Mouse (Mus musculus) lung, embryonic 15.5 days (tissue): ENCODE results near the gene Olfr1369-ps1. TPM values are rescaled to one million over a fixed set of nuclear protein-coding genes. Genes with fewer than 3 reads are reported as not detected.

ENCODE experiments used
- ATAC-seq: fragments of 200-750 bp; cut with Nextera tagmentation; 2 replicates; pipeline ENCODE4 v1.8.0; 2017; ENCODE audit warnings: moderate number of reproducible peaks, borderline replicate concordance; ENCODE audit not compliant: low FRiP score, low TSS enrichment; ENCODE audit errors: extremely low read depth
- H3K27ac ChIP-seq: fragments of 300-500 bp; sonication (generic); 2 replicates; pipeline ENCODE4 v1.5.1; 2015; ENCODE audit warnings: moderate library complexity, mild to moderate bottlenecking, inconsistent platforms
- H3K27me3 ChIP-seq: fragments of 300-500 bp; sonication (generic); 2 replicates; pipeline ENCODE4 v1.6.1; 2015; ENCODE audit warnings: inconsistent platforms
- H3K36me3 ChIP-seq: fragments of 300-500 bp; sonication (generic); 2 replicates; pipeline ENCODE4 v1.6.1; 2015; ENCODE audit warnings: inconsistent platforms
- H3K4me1 ChIP-seq: fragments of 300-500 bp; sonication (generic); 2 replicates; pipeline ENCODE4 v1.6.1; 2015; ENCODE audit warnings: inconsistent platforms
- H3K4me2 ChIP-seq: fragments of 300-500 bp; sonication (generic); 2 replicates; pipeline ENCODE4 v1.6.1; 2015; ENCODE audit warnings: inconsistent platforms, mild to moderate bottlenecking, moderate library complexity
- H3K4me3 ChIP-seq: fragments of 300-500 bp; sonication (generic); 2 replicates; pipeline ENCODE4 v1.5.1; 2015; ENCODE audit warnings: mild to moderate bottlenecking, inconsistent platforms
- H3K9ac ChIP-seq: fragments of 300-500 bp; sonication (generic); 2 replicates; pipeline ENCODE4 v1.6.1; 2015; ENCODE audit warnings: inconsistent platforms
- H3K9me3 ChIP-seq: fragments of 300-500 bp; sonication (generic); 2 replicates; pipeline ENCODE4 v1.6.1; 2016; ENCODE audit warnings: inconsistent platforms
- WGBS: fragments of 180-500 bp; shearing (Covaris S2); methylation state at CpG from one replicate; pipeline ENCODE4 v1.1.7; 2015; 5-methylcytosine and 5-hydroxymethylcytosine counted together
- polyA plus RNA-seq: library from polyadenylated mRNA; unstranded; fragments of >200 nt; fragmentation: Nextera tagmentation; extraction: Ambion mirVana; gene quantifications from 2 replicates; pipeline ENCODE4 v1.2.1, GENCODE M21; 2015

Gene Olfr1369-ps1
- polyA plus RNA-seq, 1 experiment from 2014 or later, result not detected

DNA sequence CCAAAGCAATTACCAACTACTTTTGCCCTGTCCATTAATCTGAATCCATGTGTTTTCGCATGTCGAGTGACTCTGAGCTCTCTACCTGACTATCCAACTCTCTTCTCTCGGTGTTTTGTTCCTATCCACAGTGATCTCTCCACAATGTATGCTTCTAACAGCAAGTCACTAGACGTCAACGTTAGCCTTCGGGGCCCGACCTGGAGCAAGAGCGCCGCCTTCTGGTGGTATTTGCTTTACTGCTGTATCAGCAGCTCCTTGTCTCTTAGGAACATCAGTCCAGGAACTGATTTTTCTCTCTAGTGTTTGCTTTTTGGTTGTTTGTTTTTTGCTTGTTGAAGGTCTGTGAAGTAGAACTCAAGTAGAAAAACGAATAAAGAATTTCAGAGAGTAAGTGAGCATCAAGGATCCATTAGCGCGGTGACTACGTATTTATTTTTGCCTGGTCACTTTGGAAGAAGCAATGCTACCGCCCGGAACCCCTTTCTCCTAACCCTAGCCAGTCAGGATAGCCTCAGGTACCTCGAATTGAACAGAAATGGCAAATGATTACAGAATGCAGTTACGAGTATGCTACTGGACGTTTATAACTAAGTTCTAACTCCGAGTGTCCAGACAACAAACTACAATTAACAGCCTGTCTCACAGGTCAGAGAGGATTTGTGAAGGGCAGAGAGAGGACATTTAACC lies 47.6 kb downstream of the Olfr1369-ps1 start:
- ATAC-seq, result peak; percentile 67; the same call in 1 of the 2 replicates
- under 1% methylated on average over 19 of the region's 19 CpGs for WGBS
- H3K27ac ChIP-seq, result no peak overlapping the region

DNA sequence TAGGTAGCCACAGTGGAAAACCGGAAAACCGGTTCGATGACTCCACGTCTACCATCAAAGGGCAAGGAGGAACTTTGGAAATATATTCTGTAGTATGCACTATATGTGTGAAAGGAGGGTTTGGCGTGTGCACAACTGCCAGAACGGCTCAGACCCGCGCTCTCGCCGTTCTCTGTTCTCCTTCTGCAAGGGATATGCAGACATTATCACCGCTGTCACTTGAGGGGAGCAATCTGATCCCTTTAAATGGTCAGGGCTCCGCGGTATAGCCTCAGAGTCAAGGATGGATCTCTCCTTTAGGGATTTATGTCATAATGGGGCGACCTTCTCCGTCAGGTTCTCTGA lies 48.2 kb downstream of the Olfr1369-ps1 start:
- under 1% methylated on average over 15 of the region's 15 CpGs for WGBS
- H3K36me3 ChIP-seq, result no peaks in the 10 kb centered on the region
- 0 out of 2 replicates have a peak, but pooled peaks cover 4% of the 10 kb centered on the region for H3K4me1 ChIP-seq
- H3K27me3 ChIP-seq, result no peaks in the 10 kb centered on the region
- peak overlapping the region; percentile 59 for H3K4me3 ChIP-seq
- H3K27ac ChIP-seq, result no peak overlapping the region
- ATAC-seq, result no peak
- H3K4me2 ChIP-seq, result peak overlapping the region; percentile 97
- H3K9me3 ChIP-seq, result no peaks in the 10 kb centered on the region
- H3K9ac ChIP-seq, result peak overlapping the region; percentile 42

More for the DNA sequence above, 47.6 kb downstream of the Olfr1369-ps1 start:
- no peaks in the 10 kb centered on the region for H3K36me3 ChIP-seq
- H3K27me3 ChIP-seq, result no peaks in the 10 kb centered on the region
- peak overlapping the region; percentile 42; the same call in 1 of the 2 replicates for H3K9ac ChIP-seq
- 0 out of 2 replicates have a peak, but pooled peaks cover 4% of the 10 kb centered on the region for H3K4me1 ChIP-seq
- H3K9me3 ChIP-seq, result no peaks in the 10 kb centered on the region
- H3K4me3 ChIP-seq, result peak overlapping the region; percentile 59
- peak overlapping the region; percentile 97 for H3K4me2 ChIP-seq

DNA sequence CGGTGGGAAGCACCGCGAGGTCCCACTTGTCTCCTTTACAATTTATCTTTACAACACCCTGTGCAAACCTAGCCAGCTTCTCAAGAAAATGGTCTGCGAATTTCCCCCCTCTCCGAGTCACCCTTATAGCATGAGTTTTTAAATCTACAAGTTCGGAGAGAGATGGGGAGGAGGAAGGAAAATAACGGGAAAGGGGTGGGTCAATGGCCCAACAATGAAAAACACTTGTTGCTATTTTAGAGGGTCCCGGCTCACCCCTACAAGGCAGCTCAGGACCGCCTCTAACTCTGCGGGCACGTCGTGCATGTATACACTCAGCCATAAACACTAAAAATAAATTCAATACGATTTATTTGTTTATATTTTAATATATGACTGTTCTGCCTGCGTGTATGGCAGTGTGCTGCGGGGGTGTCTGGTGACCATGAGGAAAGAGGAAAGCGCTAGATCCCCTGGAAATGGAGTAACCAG lies 48.8 kb downstream of the Olfr1369-ps1 start:
- Histone ChIP-seq H3K9me3 (no peaks in the 10 kb centered on the region), H3K36me3 (no peaks in the 10 kb centered on the region), H3K4me3 (peak overlapping the region; percentile 59), H3K9ac (peak overlapping the region; percentile 42), H3K4me1 (0 out of 2 replicates have a peak, but pooled peaks cover 4% of the 10 kb centered on the region), H3K4me2 (peak overlapping the region; percentile 97), H3K27ac (no peak overlapping the region), H3K27me3 (no peaks in the 10 kb centered on the region)
- under 1% methylated on average over 16 of the region's 16 CpGs for WGBS
- peak; percentile 25; the same call in 1 of the 2 replicates for ATAC-seq

DNA sequence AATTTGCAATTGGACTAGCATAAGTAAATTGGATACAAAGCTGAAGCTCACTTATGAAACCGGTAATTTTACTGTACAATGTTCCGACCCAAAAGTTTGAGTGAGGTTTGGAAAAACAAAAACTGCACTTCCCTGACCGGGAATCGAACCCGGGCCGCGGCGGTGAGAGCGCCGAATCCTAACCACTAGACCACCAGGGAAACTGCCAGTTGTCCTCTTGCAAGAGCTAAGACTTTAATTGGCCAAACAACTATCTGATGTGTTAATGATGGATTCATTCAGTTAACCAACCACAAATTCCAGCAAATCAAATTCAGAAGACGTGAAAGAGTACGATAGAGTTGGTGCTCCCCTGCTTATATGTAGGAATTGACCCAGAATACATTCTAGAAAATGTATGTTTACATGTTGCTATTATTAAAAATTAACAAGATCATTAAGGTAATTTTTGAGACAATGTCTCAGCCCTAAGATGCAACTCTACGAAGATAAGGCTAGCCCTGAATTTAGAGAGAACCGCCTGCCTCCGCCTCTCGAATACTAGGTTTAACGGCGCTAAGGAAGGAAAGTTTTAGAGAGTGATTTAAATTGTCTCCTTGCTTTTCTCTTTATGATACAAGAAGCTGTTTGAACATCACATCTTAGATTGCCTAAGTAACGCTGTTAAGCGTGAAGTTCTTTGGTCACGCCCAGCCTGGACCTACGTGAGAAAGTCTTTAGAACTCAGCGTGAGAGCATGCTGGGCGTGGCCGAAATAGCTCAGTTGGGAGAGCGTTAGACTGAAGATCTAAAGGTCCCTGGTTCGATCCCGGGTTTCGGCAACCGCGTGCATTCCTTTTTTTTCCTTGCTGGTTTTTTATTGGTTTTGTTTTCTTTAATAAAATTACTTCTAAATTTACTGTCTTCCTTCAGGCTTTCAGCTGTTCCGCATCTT lies 49.6 kb downstream of the Olfr1369-ps1 start:
- H3K4me1 ChIP-seq, result peaks cover 4% of the 10 kb centered on the region; the same call in 1 of the 2 replicates
- H3K4me3 ChIP-seq, result peak overlapping the region; percentile 59
- under 1% methylated on average over 32 of the region's 32 CpGs for WGBS
- H3K27me3 ChIP-seq, result no peaks in the 10 kb centered on the region
- peak; percentile 87; the same call in 1 of the 2 replicates for ATAC-seq
- H3K9me3 ChIP-seq, result no peaks in the 10 kb centered on the region
- H3K9ac ChIP-seq, result peak overlapping the region; percentile 42
- H3K36me3 ChIP-seq, result no peaks in the 10 kb centered on the region
- H3K4me2 ChIP-seq, result peak overlapping the region; percentile 97
- no peak overlapping the region for H3K27ac ChIP-seq

DNA sequence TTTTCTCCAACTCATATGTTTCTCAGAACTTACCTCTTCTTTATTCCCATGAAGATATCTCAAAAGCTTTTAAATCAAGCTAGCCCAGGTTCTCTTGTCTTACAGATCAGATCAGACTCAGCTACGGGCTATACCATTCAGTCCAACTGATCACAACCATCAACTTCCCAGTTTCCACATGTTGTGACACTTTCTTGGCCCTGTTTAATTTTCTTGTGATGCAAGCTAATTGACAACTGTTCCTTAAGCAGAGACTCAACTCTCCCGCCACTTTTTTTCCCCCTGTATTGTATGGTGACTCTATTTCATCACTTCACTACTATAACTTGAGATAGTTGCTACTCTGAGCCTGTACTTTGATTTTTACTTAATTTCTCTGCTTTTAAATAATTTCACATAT lies 50.3 kb downstream of the Olfr1369-ps1 start:
- Histone ChIP-seq H3K4me3 (peak overlapping the region; percentile 59), H3K27ac (no peak overlapping the region), H3K27me3 (no peaks in the 10 kb centered on the region), H3K4me1 (peaks cover 4% of the 10 kb centered on the region; the same call in 1 of the 2 replicates), H3K9ac (no peak overlapping the region), H3K4me2 (peak overlapping the region; percentile 46), H3K9me3 (no peaks in the 10 kb centered on the region), H3K36me3 (no peaks in the 10 kb centered on the region)
- ATAC-seq, result no peak
- 32% methylated on average over 2 of the region's 2 CpGs for WGBS

DNA sequence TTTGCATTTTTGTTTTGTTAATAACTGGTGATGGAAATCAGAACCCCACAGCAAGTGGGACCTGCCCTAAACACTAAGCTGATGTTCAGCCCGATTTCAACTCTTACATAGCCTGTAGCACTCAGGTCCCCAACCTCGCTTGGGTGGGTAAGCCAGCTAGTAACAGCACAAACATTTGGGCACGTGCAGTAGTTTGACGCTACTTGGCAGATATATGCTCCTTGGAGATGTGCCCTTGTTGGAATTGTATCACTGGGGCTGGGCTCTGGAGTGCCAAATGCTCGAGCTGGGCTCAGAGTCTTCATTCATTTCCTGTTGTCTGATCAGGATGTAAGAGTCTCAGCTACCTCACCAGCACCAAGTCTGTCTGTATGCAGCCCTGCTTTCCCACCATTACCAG lies 51.3 kb downstream of the Olfr1369-ps1 start:
- no peaks in the 10 kb centered on the region for H3K36me3 ChIP-seq
- no peak overlapping the region for H3K27ac ChIP-seq
- peaks cover 4% of the 10 kb centered on the region; the same call in 1 of the 2 replicates for H3K4me1 ChIP-seq
- no peak overlapping the region for H3K4me3 ChIP-seq
- 52% methylated on average over 5 of the region's 5 CpGs for WGBS
- H3K9me3 ChIP-seq, result no peaks in the 10 kb centered on the region
- no peak for ATAC-seq
- no peak overlapping the region for H3K9ac ChIP-seq
- H3K27me3 ChIP-seq, result no peaks in the 10 kb centered on the region
- no peak overlapping the region for H3K4me2 ChIP-seq

DNA sequence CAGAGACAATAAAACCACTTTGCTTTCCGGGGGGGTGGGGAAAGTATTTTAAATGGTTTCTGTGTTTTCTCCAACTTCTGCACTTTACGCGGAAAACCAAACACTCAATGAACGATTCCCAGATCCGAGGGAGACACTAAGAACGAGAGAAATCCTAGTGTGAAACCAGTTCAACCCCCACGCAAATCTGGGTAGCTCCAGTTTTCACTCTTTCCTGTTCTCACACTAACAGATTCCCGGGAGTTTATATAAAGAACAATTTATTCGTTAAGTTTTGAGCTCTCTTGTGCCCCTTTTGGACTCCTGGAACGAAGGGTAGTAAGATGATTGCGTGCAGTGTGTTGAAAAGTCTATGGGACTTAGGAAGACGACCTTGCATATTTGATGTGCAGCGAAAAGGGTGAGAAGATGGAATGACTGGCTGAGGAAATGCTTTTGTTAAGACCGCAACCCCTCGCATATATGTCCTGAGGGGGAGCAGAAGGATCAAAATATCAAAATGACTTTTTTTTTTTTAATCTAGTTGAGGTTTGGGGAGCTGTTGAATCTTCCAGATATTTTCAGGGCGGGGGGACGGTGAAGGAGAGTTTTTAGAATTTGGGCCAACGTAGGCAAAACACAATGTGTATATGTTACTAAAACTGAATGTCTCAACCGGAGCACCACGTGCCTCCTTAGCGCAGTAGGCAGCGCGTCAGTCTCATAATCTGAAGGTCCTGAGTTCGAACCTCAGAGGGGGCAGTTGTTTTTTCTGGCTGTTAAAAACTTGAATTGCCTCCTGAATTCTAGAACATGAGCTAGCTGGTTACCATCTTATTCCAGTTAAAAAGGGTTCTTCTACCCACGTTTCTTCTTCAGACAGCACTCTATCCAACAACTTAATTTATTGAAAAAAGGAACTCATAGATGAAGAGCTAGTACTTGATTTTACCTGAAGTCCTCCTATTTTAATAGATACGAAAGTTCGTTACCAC lies 55.9 kb downstream of the Olfr1369-ps1 start:
- peak; percentile 48; the same call in 1 of the 2 replicates for ATAC-seq
- Histone ChIP-seq H3K27ac (peak overlapping the region; percentile 17; the same call in 1 of the 2 replicates), H3K27me3 (no peaks in the 10 kb centered on the region), H3K4me1 (peaks cover 7% of the 10 kb centered on the region), H3K9me3 (no peaks in the 10 kb centered on the region), H3K4me3 (peak overlapping the region; percentile 61), H3K36me3 (no peaks in the 10 kb centered on the region), H3K9ac (peak overlapping the region; percentile 36), H3K4me2 (peak overlapping the region; percentile 90)
- 1% methylated on average over 27 of the region's 27 CpGs for WGBS

DNA sequence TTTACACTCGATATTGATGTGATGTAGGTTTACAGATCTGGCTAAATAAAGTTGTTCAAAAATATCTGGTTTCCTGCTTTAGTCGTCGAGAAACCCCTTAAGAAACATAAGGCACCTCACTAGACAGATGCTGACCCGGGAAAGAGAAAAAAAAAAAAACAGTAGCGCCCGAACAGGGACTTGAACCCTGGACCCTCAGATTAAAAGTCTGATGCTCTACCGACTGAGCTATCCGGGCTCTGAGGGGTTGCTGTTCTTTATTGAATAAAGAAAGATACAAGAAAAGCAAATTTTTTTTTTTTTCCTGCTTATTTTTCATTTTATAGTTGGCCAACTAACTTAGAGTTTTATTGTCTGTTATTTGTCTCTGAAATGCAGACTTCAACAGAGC lies 56.6 kb downstream of the Olfr1369-ps1 start:
- Histone ChIP-seq H3K4me1 (peaks cover 7% of the 10 kb centered on the region), H3K4me2 (peak overlapping the region; percentile 90), H3K9ac (peak overlapping the region; percentile 38; the same call in 1 of the 2 replicates), H3K4me3 (peak overlapping the region; percentile 61), H3K27me3 (no peaks in the 10 kb centered on the region), H3K36me3 (no peaks in the 10 kb centered on the region), H3K27ac (no peak overlapping the region), H3K9me3 (no peaks in the 10 kb centered on the region)
- ATAC-seq, result no peak; the same call in 1 of the 2 replicates
- under 1% methylated on average over 8 of the region's 8 CpGs for WGBS

DNA sequence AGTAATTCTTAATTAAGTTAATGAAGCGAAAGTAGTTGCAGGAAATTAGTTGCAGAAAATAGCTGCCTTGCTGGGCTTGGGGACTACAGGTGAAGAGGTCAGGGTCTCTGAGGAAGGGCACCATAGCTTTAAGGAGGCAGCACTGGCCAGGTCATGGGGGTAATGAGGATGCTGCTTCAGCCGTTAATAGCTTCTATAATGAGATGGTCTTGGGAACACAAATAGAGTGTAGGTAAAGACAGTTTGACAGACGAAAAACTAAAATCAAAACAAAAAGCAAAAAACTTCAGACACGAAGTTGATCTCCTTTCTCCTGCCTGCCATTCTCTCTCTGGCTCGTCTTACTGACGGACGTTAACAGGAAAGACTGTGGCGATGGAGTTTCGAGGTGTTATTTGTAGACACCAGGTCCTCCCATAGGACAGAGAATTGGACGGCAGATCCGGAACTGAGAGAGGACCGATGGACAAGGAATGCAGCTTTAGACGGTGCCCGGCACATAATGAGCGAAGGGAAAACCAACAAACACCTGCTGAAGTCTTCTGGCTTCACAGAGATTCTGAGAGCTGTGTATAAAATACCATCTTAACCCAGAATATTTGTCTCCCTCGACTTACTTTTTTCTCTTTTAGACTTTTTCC lies 57.2 kb downstream of the Olfr1369-ps1 start:
- ATAC-seq, result no peak

More for the DNA sequence above, 57.2 kb downstream of the Olfr1369-ps1 start:
- Histone ChIP-seq H3K36me3 (no peaks in the 10 kb centered on the region), H3K4me1 (peaks cover 12% of the 10 kb centered on the region), H3K9me3 (no peaks in the 10 kb centered on the region), H3K27ac (0 out of 2 replicates have a peak overlapping the region, but pooled peaks have one; percentile 0), H3K9ac (peak overlapping the region; percentile 38), H3K27me3 (no peaks in the 10 kb centered on the region), H3K4me3 (peak overlapping the region; percentile 61), H3K4me2 (peak overlapping the region; percentile 90)
- under 1% methylated on average over 16 of the region's 16 CpGs for WGBS
